Mouse (Mus musculus) MEL (cell line): ENCODE results near the gene Tmub2.

Experiments
- CTCF ChIP-seq, 3 experiments: IDR thresholded peaks in 2 of 3; conservative IDR thresholded peaks in 1 of 3; 2 replicates each; pipeline ENCODE4 v1.5.1; 2011 to 2012; ENCODE audit warnings: low read length in 3 of 3, low read depth in 2 of 3, mild to moderate bottlenecking in 2 of 3, improper control_type of control experiment in 1 of 3, inconsistent platforms in 1 of 3, mixed read lengths in 1 of 3, moderate library complexity in 1 of 3; ENCODE audit not compliant: control insufficient read depth in 1 of 3, insufficient read depth in 1 of 3, poor library complexity in 1 of 3, severe bottlenecking in 1 of 3
- GATA1 ChIP-seq: IDR thresholded peaks from 2 replicates; pipeline ENCODE4 v1.6.1; 2011; ENCODE audit warnings: low read depth, low read length, improper control_type of control experiment
- JUND ChIP-seq: IDR thresholded peaks from 2 replicates; pipeline ENCODE4 v1.6.1; 2011; ENCODE audit warnings: low read depth, mild to moderate bottlenecking, improper control_type of control experiment, low read length
- MAX ChIP-seq: IDR thresholded peaks from 2 replicates; pipeline ENCODE4 v1.6.1; 2011; ENCODE audit warnings: low read length, improper control_type of control experiment
- MEF2A ChIP-seq: IDR thresholded peaks from 2 replicates; pipeline ENCODE4 v1.6.1; 2014; ENCODE audit warnings: low read depth, mild to moderate bottlenecking, inconsistent platforms, low read length, improper control_type of control experiment; ENCODE audit not compliant: poor library complexity, insufficient replicate concordance, severe bottlenecking; ENCODE audit errors: extremely low read depth
- POLR2AphosphoS5 ChIP-seq: IDR thresholded peaks from 2 replicates; pipeline ENCODE4 v1.6.1; 2012; ENCODE audit warnings: low read depth, borderline replicate concordance, mild to moderate bottlenecking, inconsistent platforms, low read length, moderate library complexity, mixed read lengths
- TBP ChIP-seq: IDR thresholded peaks from 2 replicates; pipeline ENCODE4 v1.8.0; 2011; ENCODE audit warnings: low read depth, low read length, improper control_type of control experiment

DNA sequence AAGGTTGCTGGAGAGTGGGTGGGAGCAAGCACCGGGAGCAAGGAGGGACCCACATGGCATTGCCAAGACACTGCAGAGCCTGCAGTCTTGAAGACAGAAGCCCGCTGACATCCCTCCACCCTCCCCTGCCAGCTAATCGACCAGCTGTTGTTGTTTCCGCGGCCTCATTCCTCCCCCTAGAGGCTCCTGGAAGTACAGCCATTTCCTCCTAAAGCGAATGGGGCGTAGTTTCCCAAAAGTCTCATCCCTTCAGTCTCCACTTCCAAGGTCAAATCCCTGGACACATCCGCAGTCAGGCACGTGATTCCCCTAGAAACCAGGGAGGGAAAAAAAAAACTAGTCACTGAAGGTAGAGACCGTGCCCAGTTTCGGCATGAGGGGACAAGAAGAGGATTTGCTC lies 17.3 kb upstream of the Tmub2 start:
- TF ChIP-seq CTCF (IDR thresholded peaks at IDR 0.05 in 2 of 3, conservative IDR thresholded peaks at IDR 0.05 in 1 of 3; ENCODE audit: control insufficient read depth in 1 of 3, insufficient read depth in 1 of 3, low read depth in 2 of 3, low read length in 3 of 3, poor library complexity in 1 of 3, severe bottlenecking in 1 of 3), result peak; percentile 68 to 86 (median 84)
- no peak for TF ChIP-seq JUND
- no peak for TF ChIP-seq MAX
- TF ChIP-seq GATA1, result no peak
- TF ChIP-seq POLR2AphosphoS5, result no peak
- no peak for TF ChIP-seq MEF2A
- TF ChIP-seq TBP, result no peak
